Mouse (Mus musculus) layer of hippocampus, postnatal 10 days (tissue): Measurements from ENCODE around the gene Rtn4rl2. TPM values are rescaled to one million over a fixed set of nuclear protein-coding genes. Genes with fewer than 3 reads are reported as not detected.

Experiments used
- DNase-seq, 2 experiments: peaks; one replicate each; pipeline ENCODE4 v3.0.0; 2021; ENCODE audit warnings: low spot score in 2 of 2
- total RNA-seq, 2 experiments: library from RNA; stranded (reverse); gene quantifications; 2 replicates each; pipeline ENCODE4 v1.2.3; 2021

Gene Rtn4rl2
- total RNA-seq, 2 experiments from 2014 or later = 108 to 116 TPM

GRCm38 (mm10) chr2:84885084-84886055 lies 1.1 kb downstream of the Rtn4rl2 start:
- DNase-seq = peak in 1 of 2 experiments; percentile 37

GRCm38 (mm10) chr2:84884611-84885010 lies 1.9 kb downstream of the Rtn4rl2 start:
- DNase-seq = peak in 1 of 2 experiments; percentile 15

- peak; percentile 6 to 15 for DNase-seq
Measured at GRCm38 (mm10) chr2:84883942-84884341, 2.6 kb downstream of the Rtn4rl2 start.

GRCm38 (mm10) chr2:84883530-84883929 lies 3.0 kb downstream of the Rtn4rl2 start:
- DNase-seq = peak in 1 of 2 experiments; percentile 19

GRCm38 (mm10) chr2:84883084-84883483 lies 3.4 kb downstream of the Rtn4rl2 start:
- peak; percentile 4 to 10 for DNase-seq

- DNase-seq = peak; percentile 35 to 53
Measured at GRCm38 (mm10) chr2:84882606-84883005, 3.9 kb downstream of the Rtn4rl2 start.

- peak in 1 of 2 experiments; percentile 2 for DNase-seq
Measured at GRCm38 (mm10) chr2:84880590-84880989, 5.9 kb downstream of the Rtn4rl2 start.

- no peak for DNase-seq
Measured at GRCm38 (mm10) chr2:84875842-84876241, 10.7 kb downstream of the Rtn4rl2 start.

- DNase-seq = no peak
Measured at GRCm38 (mm10) chr2:84872105-84872716, 14.3 kb downstream of the Rtn4rl2 start.

GRCm38 (mm10) chr2:84870623-84871160 lies 15.8 kb downstream of the Rtn4rl2 start:
- no peak for DNase-seq

- DNase-seq = peak in 1 of 2 experiments; percentile 57
Measured at GRCm38 (mm10) chr2:84868977-84869376, 17.5 kb downstream of the Rtn4rl2 start.

GRCm38 (mm10) chr2:84868521-84868943 lies 18.0 kb downstream of the Rtn4rl2 start:
- DNase-seq = peak; percentile 89 to 90

- peak; percentile 91 to 92 for DNase-seq
Measured at GRCm38 (mm10) chr2:84865616-84866571, 20.6 kb downstream of the Rtn4rl2 start.

GRCm38 (mm10) chr2:84862231-84862630 lies 24.3 kb downstream of the Rtn4rl2 start:
- no peak for DNase-seq

- DNase-seq = no peak
Measured at GRCm38 (mm10) chr2:84861430-84861829, 25.1 kb downstream of the Rtn4rl2 start.

- no peak for DNase-seq
Measured at GRCm38 (mm10) chr2:84859991-84860780, 26.3 kb downstream of the Rtn4rl2 start.

- no peak for DNase-seq
Measured at GRCm38 (mm10) chr2:84858551-84858950, 28.0 kb downstream of the Rtn4rl2 start.

GRCm38 (mm10) chr2:84855732-84856131 lies 30.8 kb downstream of the Rtn4rl2 start:
- peak; percentile 58 to 69 for DNase-seq

- DNase-seq = no peak
Measured at GRCm38 (mm10) chr2:84851130-84852040, 35.1 kb downstream of the Rtn4rl2 start.
